Mouse (Mus musculus) cerebral cortex, adult 2 months (tissue): ENCODE measurements around the gene Gm13694.

Source experiments
- WGBS: fragments of 180-500 bp; shearing (Covaris S2); methylation state at CpG from one replicate; pipeline ENCODE4 v1.1.7; 2018; 5-methylcytosine and 5-hydroxymethylcytosine counted together

The Gm13694 gene

GRCm38 (mm10) chr2:84025217-84025616, 46.5 kb downstream of the Gm13694 start:
- WGBS, result 51% methylated on average over 4 of the region's 4 CpGs
